Mouse (Mus musculus) liver, embryonic 14.5 days (tissue): Measurements from ENCODE around the gene Atp2a3. TPM values are rescaled to one million over a fixed set of nuclear protein-coding genes. Genes with fewer than 3 reads are reported as not detected.

Experiments
- ATAC-seq: fragments of 200-750 bp; cut with Nextera tagmentation; 2 replicates; pipeline ENCODE4 v1.8.0; 2017; ENCODE audit warnings: moderate number of reproducible peaks, mild to moderate bottlenecking, moderate library complexity; ENCODE audit not compliant: insufficient read depth
- DNase-seq, 3 experiments: peaks; one replicate each; pipeline ENCODE4 v3.0.0-alpha.2; 2012 to 2013; ENCODE audit warnings: low read depth in 3 of 3, low spot score in 3 of 3
- H3K27ac ChIP-seq: fragments of 300-500 bp; sonication (generic); 2 replicates; pipeline ENCODE4 v1.5.1; 2014; ENCODE audit warnings: moderate library complexity, mild to moderate bottlenecking, control low read depth, inconsistent platforms
- H3K27me3 ChIP-seq: fragments of 300-500 bp; sonication (generic); 2 replicates; pipeline ENCODE4 v1.6.1; 2014; ENCODE audit warnings: mild to moderate bottlenecking, low read length, moderate library complexity; ENCODE audit not compliant: control insufficient read depth, insufficient read depth
- H3K36me3 ChIP-seq: fragments of 300-500 bp; sonication (generic); replicated peaks from 2 replicates; pipeline ENCODE4 v1.6.1; 2014; ENCODE audit warnings: low read depth; ENCODE audit not compliant: control insufficient read depth, insufficient read depth
- H3K4me1 ChIP-seq, 2 experiments: fragments of 200-500 bp in 1 of 2; fragments of 300-500 bp in 1 of 2; sonication (generic) in 1 of 2; replicated peaks; 2 replicates each; pipeline ENCODE4 v1.6.1; 2012 to 2014; ENCODE audit warnings: antibody characterized with exemption in 1 of 2, inconsistent platforms in 1 of 2, low read length in 1 of 2; ENCODE audit not compliant: control insufficient read depth in 2 of 2, insufficient read depth in 2 of 2
- H3K4me2 ChIP-seq: fragments of 300-500 bp; sonication (generic); 2 replicates; pipeline ENCODE4 v1.6.1; 2014; ENCODE audit warnings: low read depth, mild to moderate bottlenecking, control low read depth, moderate library complexity
- H3K4me3 ChIP-seq, 2 experiments: fragments of 200-500 bp in 1 of 2; fragments of 300-500 bp in 1 of 2; sonication (generic) in 1 of 2; 2 replicates each; pipeline ENCODE4 v1.5.1; 2012 to 2014; ENCODE audit warnings: low read depth in 2 of 2, low read length in 2 of 2, mild to moderate bottlenecking in 2 of 2, control low read depth in 1 of 2, inconsistent platforms in 1 of 2, moderate library complexity in 1 of 2; ENCODE audit not compliant: insufficient read depth in 1 of 2
- H3K9ac ChIP-seq: fragments of 300-500 bp; sonication (generic); replicated peaks from 2 replicates; pipeline ENCODE4 v1.6.1; 2014; ENCODE audit warnings: mild to moderate bottlenecking, control low read depth, moderate library complexity
- H3K9me3 ChIP-seq: fragments of 300-500 bp; sonication (generic); 2 replicates; pipeline ENCODE4 v1.6.1; 2016; ENCODE audit warnings: low read length, mixed read lengths; ENCODE audit not compliant: control insufficient read depth
- CTCF ChIP-seq: IDR thresholded peaks from 2 replicates; pipeline ENCODE4 v1.5.1; 2016; ENCODE audit warnings: antibody characterized with exemption, low read depth, control low read depth
- EP300 ChIP-seq: IDR thresholded peaks from 2 replicates; pipeline ENCODE4 v1.6.1; 2016; ENCODE audit warnings: antibody characterized with exemption, low read depth
- WGBS: fragments of 180-500 bp; shearing (Covaris S2); extraction: QIAGEN DNeasy Blood & Tissue Kit; methylation state at CpG from one replicate; pipeline ENCODE4 v1.1.7; 2014; ENCODE audit not compliant: insufficient replicate concordance; 5-methylcytosine and 5-hydroxymethylcytosine counted together
- polyA plus RNA-seq, 2 experiments: library from polyadenylated mRNA; depleted of rRNA in 1 of 2; stranded (reverse) in 1 of 2; unstranded in 1 of 2; fragments of >200 nt; fragmentation: Nextera tagmentation in 1 of 2; extraction: Ambion mirVana in 1 of 2; gene quantifications; 2 replicates each; pipeline versions ENCODE4 v1.2.1 to v1.2.3; 2012 to 2014

Gene Atp2a3
- polyA plus RNA-seq, 2 experiments: 6.4 to 6.7 TPM

GRCm38 (mm10) chr11:73009531-73010274 lies 48.7 kb downstream of the Atp2a3 start:
- H3K27ac ChIP-seq: no peak overlapping the region
- no peak overlapping the region for H3K4me2 ChIP-seq
- no peaks in the 10 kb centered on the region for H3K4me1 ChIP-seq
- H3K27me3 ChIP-seq: no peaks in the 10 kb centered on the region
- H3K9me3 ChIP-seq: no peaks in the 10 kb centered on the region
- 65% methylated on average over 13 of the region's 13 CpGs for WGBS
- no peak overlapping the region for H3K9ac ChIP-seq
- H3K36me3 ChIP-seq: no peaks in the 10 kb centered on the region
- ATAC-seq: no peak
- no peak for DNase-seq
- TF ChIP-seq EP300 (no peak), CTCF (no peak)
- no peak overlapping the region for H3K4me3 ChIP-seq

- Histone ChIP-seq H3K4me3 (no peak overlapping the region), H3K9ac (no peak overlapping the region), H3K36me3 (no peaks in the 10 kb centered on the region), H3K27ac (no peak overlapping the region), H3K4me1 (0 out of 4 replicates have a peak, but pooled peaks cover 0 to 2% of the 10 kb centered on the region in 2 experiments), H3K9me3 (no peaks in the 10 kb centered on the region), H3K27me3 (peaks cover 11% of the 10 kb centered on the region), H3K4me2 (no peak overlapping the region)
- 67% methylated on average over 5 of the region's 5 CpGs for WGBS
- DNase-seq: no peak
- TF ChIP-seq CTCF (no peak), EP300 (no peak)
- ATAC-seq: no peak
Observed at GRCm38 (mm10) chr11:73013981-73014380, 53.0 kb downstream of the Atp2a3 start.

GRCm38 (mm10) chr11:73014831-73015344 lies 53.9 kb downstream of the Atp2a3 start:
- Histone ChIP-seq H3K36me3 (no peaks in the 10 kb centered on the region), H3K27ac (no peak overlapping the region), H3K4me1 (peaks cover 0 to 2% of the 10 kb centered on the region in 2 experiments; a peak in 1 of 4 replicates), H3K27me3 (peaks cover 20% of the 10 kb centered on the region), H3K4me3 (no peak overlapping the region), H3K9me3 (no peaks in the 10 kb centered on the region), H3K4me2 (no peak overlapping the region), H3K9ac (no peak overlapping the region)
- TF ChIP-seq CTCF: no peak
- no peak for TF ChIP-seq EP300
- ATAC-seq: no peak
- WGBS: 76% methylated on average over 4 of the region's 4 CpGs
- DNase-seq: no peak

- H3K4me3 ChIP-seq: no peak overlapping the region
- no peak overlapping the region for H3K27ac ChIP-seq
- no peaks in the 10 kb centered on the region for H3K36me3 ChIP-seq
- H3K4me1 ChIP-seq: peaks cover 0 to 2% of the 10 kb centered on the region in 2 experiments; a peak in 1 of 4 replicates
- no peak for ATAC-seq
- H3K27me3 ChIP-seq: peaks cover 27% of the 10 kb centered on the region
- 67% methylated on average over 5 of the region's 5 CpGs for whole genome bisulfite sequencing
- H3K9me3 ChIP-seq: no peaks in the 10 kb centered on the region
- H3K4me2 ChIP-seq: no peak overlapping the region
- no peak for DNase-seq
- H3K9ac ChIP-seq: no peak overlapping the region
- no peak for TF ChIP-seq CTCF
Observed at GRCm38 (mm10) chr11:73015391-73016102, 54.6 kb downstream of the Atp2a3 start.

GRCm38 (mm10) chr11:73016103-73016420 lies 55.1 kb downstream of the Atp2a3 start:
- Histone ChIP-seq H3K9ac (no peak overlapping the region), H3K9me3 (no peaks in the 10 kb centered on the region), H3K4me2 (no peak overlapping the region), H3K4me3 (no peak overlapping the region), H3K4me1 (peaks cover 0 to 2% of the 10 kb centered on the region in 2 experiments; a peak in 1 of 4 replicates), H3K36me3 (no peaks in the 10 kb centered on the region), H3K27me3 (peaks cover 27% of the 10 kb centered on the region), H3K27ac (no peak overlapping the region)
- DNase-seq: no peak
- TF ChIP-seq EP300: no peak
- TF ChIP-seq CTCF: no peak
- WGBS: 53% methylated on average over 6 of the region's 6 CpGs
- ATAC-seq: no peak
